Comparison of ENCODE assay signal across 9 mouse cellular contexts in genomic region chr4:149220042-149220473, GRCm38 (mm10). TPM values are rescaled to one million over a fixed set of nuclear protein-coding genes. Genes with fewer than 3 reads are reported as not detected.
DNase-seq lines count a peak whose midpoint lies in the region; ATAC-seq and TF ChIP-seq lines count a peak whose summit lies in the region.
"Had no signal": no experiment of that assay in that cellular context is flagged by ENCODE, and none has a peak within 500 bp of the region (broad histone marks: within the 10 kb centered on the region; RNA-seq: fewer than 3 reads in every experiment).

No protein-coding gene starts in this region.

- H3K4me1 ChIP-seq in lung, embryonic 14.5 days (ENCODE audit: insufficient read depth): no peaks in the 10 kb centered on the region
- H3K4me1 ChIP-seq in forebrain, embryonic 10.5 days: peaks cover 39% of the 10 kb centered on the region

- ATAC-seq in lung, embryonic 14.5 days (ENCODE audit: insufficient read depth): no peak

- H3K4me2 ChIP-seq in lung, embryonic 14.5 days: no peak overlapping the region

- no peak overlapping the region for H3K27ac ChIP-seq in lung, embryonic 14.5 days (ENCODE audit: low read depth)
- H3K27ac ChIP-seq in forebrain, embryonic 10.5 days: peak overlapping the region; percentile 82
- peak overlapping the region; percentile 69 for H3K27ac ChIP-seq in left cerebral cortex, adult 2 months

- H3K4me3 ChIP-seq in lung, embryonic 14.5 days (ENCODE audit: low read depth, low read length): no peak overlapping the region
- H3K4me3 ChIP-seq in forebrain, embryonic 10.5 days: peak overlapping the region; percentile 11
- no peak overlapping the region for H3K4me3 ChIP-seq in left cerebral cortex, adult 2 months
- H3K4me3 ChIP-seq: erythroblast, embryonic 14.5 days had no signal

- no peak for TF ChIP-seq CTCF in lung, embryonic 14.5 days (IDR thresholded peaks at IDR 0.05; ENCODE audit: low read depth)
- TF ChIP-seq CTCF in left cerebral cortex, adult 2 months (IDR thresholded peaks at IDR 0.05): no peak

- no peaks in the 10 kb centered on the region for H3K27me3 ChIP-seq in lung, embryonic 14.5 days (ENCODE audit: insufficient read depth, low read length)
- H3K27me3 ChIP-seq in forebrain, embryonic 10.5 days (ENCODE audit: poor library complexity, severe bottlenecking): no peaks in the 10 kb centered on the region

- WGBS in lung, embryonic 14.5 days: 62% methylated on average over 5 of the region's 5 CpGs
- 23% methylated on average over 5 of the region's 5 CpGs for WGBS in forebrain, embryonic 10.5 days

- H3K9ac ChIP-seq in lung, embryonic 14.5 days: no peak overlapping the region

- peak; percentile 50 for DNase-seq in lung, embryonic 14.5 days
- DNase-seq in lung, postnatal 36 days: no peak
- DNase-seq in forebrain, embryonic 10.5 days (ENCODE audit: extremely low spot score, low spot score): peak; percentile 55
- peak in 1 of 2 experiments; percentile 37 for DNase-seq in left cerebral cortex, adult 2 months (ENCODE audit: extremely low spot score in 1 of 2, low spot score in 2 of 2)
- DNase-seq in telencephalon, adult 2 months (ENCODE audit: low read depth, low spot score): peak; percentile 53
- no peak for DNase-seq in heart, adult 9 months (ENCODE audit: low spot score in 2 of 2)
- DNase-seq in adrenal gland, adult 2 months: no peak
- DNase-seq in testis, postnatal 14 days (ENCODE audit: low spot score): no peak

- H3K9me3 ChIP-seq in lung, embryonic 14.5 days (ENCODE audit: low read depth, low read length): no peaks in the 10 kb centered on the region
- H3K9me3 ChIP-seq in forebrain, embryonic 10.5 days: peaks cover 8% of the 10 kb centered on the region; the same call in 1 of the 2 replicates

- intact Hi-C loops in left cerebral cortex, adult 2 months (cut with DNase I): no loop called here

- H3K36me3 ChIP-seq in lung, embryonic 14.5 days (ENCODE audit: insufficient read depth): peaks cover 36% of the 10 kb centered on the region; the same call in 1 of the 2 replicates
- H3K36me3 ChIP-seq in forebrain, embryonic 10.5 days (replicated peaks): peaks cover 86% of the 10 kb centered on the region

RNA-seq across cellular contexts. Expression of gene Pgd, which starts 53.5 kb away (rescaled TPM):
- 45.7 and 47.0 TPM in 2 replicates for polyA plus RNA-seq in lung, embryonic 14.5 days (2014; fragmentation: Nextera tagmentation; extraction: Ambion mirVana)
- polyA plus RNA-seq in forebrain, embryonic 10.5 days (2016; fragmentation: Nextera tagmentation; extraction: Ambion mirVana): 169 and 172 TPM in 2 replicates
- total RNA-seq in left cerebral cortex, adult 2 months (2021): 10 to 100 TPM; 35.1 to 36.5 TPM
- total RNA-seq in adrenal gland, adult 2 months (2021): 100 to 1,000 TPM; 225 to 340 TPM
- 201 and 255 TPM in 2 replicates for polyA plus RNA-seq in adrenal gland, adult 2 months (2012; rRNA removed)

Comparison
In these comparisons a context has a peak if more than half of its experiments do, and no peak if none do; other contexts are left out.
1. DNase-seq: peak in lung, embryonic 14.5 days (single experiment), forebrain, embryonic 10.5 days (single experiment) and telencephalon, adult 2 months (single experiment); none in lung, postnatal 36 days (single experiment), heart, adult 9 months (0 of 2), adrenal gland, adult 2 months (single experiment) and testis, postnatal 14 days (single experiment).